Mouse (Mus musculus): ENCODE measurements around the gene 2010111I01Rik.
A peak's percentile ranks its signal among the peaks of the same experiment; 100 is the strongest.

Gene 2010111I01Rik

DNA sequence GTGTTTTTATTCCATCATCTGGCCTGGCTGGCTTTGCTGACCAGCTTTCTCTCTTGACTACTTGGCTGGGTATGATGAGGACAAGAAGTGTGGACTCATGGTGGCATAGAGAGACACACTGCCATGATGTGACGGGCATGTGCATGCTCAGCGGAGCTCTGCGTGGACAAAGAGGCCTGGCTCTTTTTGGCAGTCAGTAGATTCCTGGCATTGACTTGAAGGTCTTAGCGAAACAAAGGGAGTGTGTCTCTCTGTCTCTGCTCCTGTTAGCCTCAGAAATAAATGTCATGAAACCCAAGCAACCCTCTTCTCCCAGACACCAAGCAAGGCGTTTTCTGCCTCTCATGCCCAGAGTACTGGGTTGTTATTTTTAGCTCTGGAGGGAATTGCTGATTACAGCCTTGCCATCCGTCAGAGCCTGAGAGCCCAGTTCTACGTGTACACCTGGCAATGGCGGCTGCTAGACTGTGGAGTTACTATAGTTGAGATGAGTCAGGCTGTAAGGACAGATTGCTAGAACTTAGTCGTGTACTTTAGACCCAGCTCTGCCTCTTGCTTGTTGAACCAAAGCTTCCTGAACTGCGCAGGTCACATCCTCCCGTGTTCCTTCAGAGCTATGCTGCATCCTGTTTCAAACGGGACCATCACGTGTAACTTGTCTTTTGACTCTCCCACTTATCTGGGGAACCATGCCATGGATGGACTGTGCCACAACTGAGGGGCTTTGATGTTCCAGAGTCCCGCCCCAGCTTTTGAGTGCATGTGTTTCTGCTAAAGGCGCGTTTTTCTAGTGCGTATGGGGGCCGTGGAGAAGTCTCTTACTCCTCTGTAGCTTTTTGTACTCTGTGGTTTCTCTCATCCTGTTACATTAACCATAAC, 296.3 kb downstream of the 2010111I01Rik start:
- DNase-seq (ENCODE audit: low spot score) = no peak

DNA sequence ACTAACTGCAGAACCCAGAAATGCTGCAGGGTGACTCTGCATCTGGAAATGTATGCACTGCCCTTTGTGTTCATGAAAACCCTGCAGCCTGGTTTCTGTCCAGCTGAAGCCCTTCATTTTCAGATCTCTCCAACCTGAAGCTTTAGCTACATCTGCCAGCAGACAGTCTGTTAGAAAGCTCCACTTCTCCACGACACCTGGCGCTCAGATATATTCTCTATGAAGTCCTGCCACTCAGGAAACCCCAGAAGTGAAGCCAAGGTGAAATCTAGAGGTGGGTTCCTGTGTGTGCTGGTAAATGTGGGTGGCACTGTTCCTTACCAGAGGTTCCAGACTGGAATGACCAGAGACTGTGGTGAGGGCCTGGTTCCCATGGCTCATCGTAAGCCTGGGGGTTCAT, 297.0 kb downstream of the 2010111I01Rik start:
- DNase-seq (ENCODE audit: low spot score) = no peak

DNA sequence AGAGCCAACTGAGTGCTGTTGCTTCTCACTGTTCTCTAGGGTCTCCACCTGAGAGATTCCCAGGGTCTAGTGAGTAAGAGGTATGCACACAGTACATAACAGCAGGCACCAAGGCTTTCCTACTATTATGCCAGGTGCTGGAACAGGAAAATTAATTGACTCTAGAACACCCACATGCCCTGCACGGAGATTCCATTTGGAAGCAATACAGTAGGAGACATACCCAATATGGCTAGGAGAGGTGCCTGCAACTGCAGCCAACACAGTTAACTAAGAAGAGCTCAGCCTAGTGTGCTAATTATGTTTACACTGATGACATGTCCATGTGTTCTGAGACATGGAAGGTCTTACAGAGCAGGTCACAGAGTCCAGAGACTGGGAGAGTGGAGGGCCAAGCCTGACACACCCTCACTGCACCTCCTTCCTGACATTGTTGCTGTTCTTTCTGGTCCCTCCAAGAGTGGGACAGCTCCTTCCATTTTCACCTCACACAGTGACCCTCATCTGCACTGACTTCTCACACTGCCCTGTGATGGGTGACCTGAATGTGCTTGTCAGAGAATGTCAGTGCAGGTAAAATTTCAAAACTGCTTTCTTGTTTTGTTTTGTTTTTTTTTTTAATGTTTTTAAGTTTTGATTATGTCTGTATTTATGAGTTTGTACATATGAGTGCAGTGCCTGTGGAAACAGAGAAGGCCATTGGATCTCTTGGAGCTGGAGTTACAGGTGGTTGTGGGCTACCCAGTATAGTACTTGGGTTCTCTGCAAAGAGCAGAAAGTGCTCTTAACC, 297.7 kb downstream of the 2010111I01Rik start:
- DNase-seq (ENCODE audit: low spot score) = no peak

DNA sequence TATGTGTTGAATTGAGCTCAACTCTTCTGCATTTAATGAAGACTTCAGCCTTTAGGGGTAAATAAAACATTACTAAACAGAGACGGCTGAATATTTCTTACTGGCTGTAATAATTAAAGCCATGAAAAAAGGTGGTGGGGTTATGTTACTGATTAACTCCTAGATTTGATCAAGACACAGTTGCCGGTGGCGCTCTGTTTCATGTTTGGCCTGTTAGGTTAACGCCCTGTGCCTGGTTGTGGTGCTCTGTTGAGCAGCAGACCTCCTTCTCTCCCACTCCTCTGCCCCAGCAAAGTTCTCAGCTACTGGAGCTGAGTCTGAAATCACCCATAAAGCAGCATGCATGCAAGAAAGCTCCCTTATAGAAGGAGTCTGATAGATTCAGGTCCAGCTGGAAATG, 303.7 kb downstream of the 2010111I01Rik start:
- DNase-seq (ENCODE audit: low spot score) = no peak

DNA sequence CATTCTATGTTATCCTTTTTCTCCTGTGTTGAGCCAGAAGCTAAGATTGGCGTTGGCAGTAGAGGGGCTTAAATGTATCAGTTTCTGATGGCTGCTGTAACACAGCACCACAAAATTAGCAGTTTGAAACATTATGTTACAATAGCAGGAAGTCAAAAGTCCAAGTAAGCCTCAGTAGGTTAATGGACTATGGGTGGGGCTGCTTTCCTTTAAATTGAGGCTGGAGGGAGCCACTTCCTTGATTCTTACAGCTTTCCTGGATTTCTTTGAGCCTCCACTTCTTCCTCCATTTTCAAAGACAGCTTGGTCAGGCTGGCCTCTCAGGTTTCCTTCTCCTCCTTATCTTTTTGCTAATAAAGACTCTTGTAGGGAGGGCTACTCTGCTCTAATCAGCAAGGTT, 304.1 kb downstream of the 2010111I01Rik start:
- no peak for DNase-seq (ENCODE audit: low spot score)

DNA sequence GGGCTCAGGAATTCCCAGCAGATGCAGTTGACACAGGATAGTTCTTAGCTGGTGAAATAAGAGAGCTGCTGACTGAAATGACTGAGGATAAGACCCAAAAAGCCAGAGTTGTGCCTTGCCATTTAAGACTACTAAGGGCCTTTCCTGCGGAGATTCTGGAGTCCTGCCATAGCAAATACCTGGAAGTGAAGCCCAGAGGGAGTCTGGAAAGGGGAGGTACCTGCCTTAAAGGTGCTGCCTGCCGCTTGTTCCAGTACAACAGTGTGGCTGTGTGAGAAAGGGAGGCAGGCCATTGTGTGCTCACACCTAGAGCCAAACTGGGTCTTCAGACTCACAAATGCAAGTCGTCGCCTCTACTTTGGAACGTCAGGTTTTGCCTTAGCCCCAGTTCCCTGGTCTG, 305.5 kb downstream of the 2010111I01Rik start:
- no peak for DNase-seq (ENCODE audit: low spot score)

DNA sequence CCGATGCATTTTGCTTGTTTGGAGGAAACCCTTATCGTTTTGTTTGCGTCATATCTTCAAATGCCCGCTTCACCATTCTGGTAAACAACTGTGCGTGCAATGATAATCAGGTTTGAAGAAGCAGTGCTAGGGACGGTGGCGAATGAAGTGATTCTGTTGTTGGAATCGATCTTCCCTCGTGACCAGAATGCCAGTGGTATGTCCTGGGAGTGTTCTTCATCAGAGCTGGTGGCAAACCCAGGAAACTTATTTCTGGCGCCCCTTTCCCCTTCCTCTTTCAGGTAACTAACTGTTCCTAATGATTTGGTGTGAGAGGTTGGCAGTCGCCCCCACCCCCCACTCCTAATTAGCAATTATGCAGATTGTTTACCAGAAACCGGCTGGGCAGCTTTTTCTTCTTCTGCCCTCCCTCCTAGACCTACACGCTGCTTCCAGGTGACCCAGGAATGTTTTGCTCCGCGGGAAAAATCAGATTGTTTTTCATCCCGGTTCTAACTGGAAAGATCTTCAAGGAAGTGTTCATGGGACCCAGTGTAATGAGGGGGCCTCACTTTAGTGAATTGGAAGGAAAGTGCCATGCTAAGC, 307.4 kb downstream of the 2010111I01Rik start:
- DNase-seq (ENCODE audit: low spot score) = no peak

DNA sequence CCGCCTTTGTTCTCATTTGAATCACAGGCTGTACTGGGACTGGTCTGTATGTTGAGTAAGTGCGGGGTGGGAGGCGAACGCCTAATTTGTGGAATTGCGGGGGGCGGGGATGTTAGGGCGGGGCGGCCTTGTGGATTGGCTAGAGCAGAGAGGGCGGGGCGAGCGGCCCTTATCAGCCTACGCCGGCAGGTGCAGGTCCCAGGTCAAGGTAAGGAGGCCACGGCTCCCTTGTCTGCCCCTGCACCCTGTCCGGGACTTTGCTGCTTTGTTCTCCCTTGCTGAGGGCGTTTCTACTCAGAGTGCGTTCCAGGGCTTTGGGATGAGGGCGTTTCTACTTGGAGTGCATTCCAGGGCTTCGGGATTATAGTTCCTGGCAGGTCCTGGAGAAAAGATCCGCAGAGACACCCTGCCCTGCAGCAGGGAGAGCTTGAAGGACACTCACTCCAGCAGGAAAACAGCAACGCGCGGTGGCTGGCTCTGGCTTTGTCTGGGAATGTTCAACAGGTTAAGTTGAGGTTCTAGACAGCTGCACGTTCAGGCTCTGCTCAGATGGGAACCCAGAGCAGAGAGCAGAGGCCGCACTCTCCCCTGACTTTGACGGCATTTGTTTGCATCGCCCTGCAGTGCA, 308.0 kb downstream of the 2010111I01Rik start:
- DNase-seq (ENCODE audit: low spot score) = peak; percentile 82

DNA sequence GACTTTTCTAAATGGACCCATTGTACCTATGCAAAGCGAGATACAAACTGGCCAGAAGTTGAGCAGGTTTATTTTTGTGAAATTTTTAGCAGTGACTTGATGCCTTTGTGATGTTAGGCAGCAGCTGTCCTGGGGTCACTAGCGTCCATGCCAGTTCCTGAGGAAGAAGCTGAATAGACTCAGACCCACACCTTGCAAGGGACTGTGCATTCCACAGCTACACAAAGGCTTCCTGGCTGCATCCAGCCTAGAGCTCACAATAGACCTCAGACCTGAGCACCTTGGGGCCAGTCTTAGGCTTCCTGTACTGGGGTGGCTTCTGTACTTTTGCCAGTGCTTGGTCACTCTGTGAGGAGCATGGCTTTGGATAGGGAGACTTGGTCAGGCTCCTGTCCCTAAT, 309.2 kb downstream of the 2010111I01Rik start:
- DNase-seq (ENCODE audit: low spot score) = no peak

DNA sequence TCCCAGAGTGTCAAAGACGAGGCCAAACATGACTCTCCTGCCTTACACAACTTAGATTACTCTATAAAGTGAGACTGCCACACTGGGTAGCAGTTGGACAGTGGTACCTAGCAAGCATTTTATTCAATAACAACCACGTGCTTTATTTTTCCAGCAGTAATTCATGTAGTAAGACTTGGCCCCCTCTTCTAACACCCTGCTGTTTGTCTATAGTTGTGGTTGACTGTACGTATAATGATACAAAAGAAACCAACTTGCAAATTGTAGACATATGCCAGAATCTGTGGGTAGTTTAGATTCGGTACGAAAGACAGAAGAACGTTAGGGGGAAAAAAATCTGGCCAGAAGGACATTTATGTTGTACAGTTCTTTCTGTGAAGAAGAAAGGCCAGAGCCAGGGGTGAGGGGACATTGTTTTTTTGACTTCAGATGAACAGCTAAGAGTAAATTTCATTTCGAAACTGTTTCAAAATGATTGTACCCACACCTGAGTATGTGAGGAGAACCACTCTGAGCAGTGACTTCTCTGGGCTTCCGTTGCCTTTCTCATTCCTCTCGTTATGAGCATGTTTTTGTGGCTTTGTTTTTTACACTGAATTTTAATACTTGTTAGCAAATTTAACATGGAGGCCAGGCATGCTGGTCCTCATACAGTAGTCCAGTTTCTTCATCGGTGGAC, 309.9 kb downstream of the 2010111I01Rik start:
- DNase-seq (ENCODE audit: low spot score) = no peak

DNA sequence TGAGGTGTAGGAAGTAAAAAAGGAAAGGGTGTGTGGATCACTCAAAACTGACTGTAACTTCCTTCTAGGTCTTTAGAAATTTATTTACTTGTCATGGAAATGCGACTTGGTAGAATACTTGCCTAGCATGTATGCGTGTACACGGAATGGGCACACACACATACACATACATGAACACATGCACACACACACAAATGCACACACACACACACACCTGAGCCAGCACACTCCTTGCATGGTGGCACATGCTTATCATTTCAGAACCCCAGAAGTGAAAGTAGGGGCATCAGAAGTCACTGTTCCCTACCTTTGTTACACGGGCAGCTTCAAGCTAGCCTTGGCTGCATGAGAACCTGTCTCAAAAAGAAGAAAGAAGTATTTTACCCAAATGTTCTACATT, 311.7 kb downstream of the 2010111I01Rik start:
- no peak for DNase-seq (ENCODE audit: low spot score)

DNA sequence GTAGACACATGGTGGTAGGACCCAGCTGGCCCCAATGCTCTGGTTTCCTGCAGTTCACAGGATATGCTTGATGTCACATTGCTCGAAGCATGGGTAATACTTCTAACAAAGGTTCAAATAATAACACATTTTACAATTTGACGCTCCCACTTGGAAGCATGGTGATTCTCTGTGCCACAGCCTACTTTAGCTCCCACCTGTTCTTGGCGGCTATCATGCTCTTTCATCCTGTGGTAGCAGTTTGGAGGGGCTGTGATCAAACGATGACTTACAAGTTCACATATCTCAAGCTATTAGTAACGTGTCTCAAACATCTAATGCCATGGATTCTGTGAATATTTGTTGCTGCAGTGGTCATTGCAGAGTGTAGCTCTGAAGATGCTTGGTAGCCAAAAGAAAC, 312.6 kb downstream of the 2010111I01Rik start:
- DNase-seq (ENCODE audit: low spot score) = no peak

DNA sequence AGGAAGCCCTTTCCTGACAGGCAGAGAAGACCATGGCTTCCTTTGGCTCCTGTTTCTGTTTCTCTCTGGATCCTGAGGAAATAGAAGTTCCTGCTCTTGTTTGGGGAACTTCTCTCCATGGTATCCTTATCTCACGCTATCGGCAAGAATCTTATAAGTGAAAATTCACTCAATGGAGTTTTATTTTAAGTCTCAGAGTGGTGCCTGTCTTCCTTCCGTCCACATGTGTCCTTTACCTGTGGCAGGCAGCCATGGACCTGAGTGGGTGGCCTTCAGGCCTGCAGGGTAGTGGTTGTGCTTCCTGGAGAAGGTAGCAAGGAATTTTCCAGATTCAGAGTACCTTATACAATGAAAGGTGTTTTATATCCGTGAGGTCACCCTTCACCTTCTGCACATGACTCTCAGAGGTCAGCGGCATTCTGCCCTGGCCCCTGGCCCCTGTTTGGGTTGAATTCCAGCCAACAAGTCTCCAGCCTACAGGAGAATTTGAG, 313.5 kb downstream of the 2010111I01Rik start:
- no peak for DNase-seq (ENCODE audit: low spot score)

DNA sequence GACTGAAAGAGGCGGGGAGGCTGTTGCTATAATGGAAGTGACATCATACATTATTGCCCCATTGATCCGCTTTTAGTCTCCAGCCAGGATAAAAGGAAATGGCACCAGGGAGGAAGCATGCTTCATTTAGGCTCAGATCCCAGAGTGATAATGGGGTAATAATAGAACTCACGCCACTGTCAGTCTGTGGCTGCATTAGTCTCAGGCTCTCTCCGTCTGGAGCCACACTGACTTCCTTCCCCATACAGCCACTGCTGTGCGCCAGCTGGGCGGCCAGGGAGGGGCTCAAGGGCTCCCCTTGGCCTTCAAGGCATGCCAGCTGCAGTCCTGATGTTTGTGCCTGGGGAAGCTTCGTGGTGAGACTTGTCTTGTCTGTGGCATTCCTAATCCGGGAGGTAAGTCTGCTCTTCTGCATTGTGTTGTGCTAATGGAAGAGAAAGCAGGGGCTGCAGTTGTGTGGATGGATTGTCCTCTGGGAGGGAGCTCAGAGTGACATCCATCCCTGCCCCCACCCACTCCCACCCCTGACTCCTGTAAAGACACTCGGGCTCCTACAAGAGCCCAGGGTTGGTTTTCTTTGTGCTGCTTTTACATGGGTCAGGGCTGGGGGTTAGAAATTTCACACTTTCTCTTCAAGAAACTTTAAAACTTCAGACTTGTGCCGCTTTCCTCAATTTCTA, 314.2 kb downstream of the 2010111I01Rik start:
- DNase-seq (ENCODE audit: low spot score) = no peak

DNA sequence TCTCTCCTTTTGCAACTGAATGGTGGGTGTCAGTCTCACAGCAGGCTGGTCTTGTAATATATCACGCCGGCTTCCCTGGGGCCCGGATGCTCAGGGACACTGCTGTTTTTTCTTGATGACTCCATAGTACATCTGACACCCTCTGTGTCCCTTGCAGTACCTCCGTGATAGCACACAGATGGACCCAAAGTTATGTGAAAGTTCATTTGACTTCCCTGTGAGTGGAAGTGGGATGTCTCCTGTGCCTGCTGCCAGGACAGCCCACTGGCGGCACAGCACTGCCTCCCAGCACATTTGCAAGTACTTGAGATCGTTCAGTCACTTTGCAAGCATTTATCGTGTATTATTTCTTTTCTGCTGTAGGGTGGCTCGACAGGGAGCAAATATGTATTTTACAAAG, 315.1 kb downstream of the 2010111I01Rik start:
- DNase-seq (ENCODE audit: low spot score) = no peak

DNA sequence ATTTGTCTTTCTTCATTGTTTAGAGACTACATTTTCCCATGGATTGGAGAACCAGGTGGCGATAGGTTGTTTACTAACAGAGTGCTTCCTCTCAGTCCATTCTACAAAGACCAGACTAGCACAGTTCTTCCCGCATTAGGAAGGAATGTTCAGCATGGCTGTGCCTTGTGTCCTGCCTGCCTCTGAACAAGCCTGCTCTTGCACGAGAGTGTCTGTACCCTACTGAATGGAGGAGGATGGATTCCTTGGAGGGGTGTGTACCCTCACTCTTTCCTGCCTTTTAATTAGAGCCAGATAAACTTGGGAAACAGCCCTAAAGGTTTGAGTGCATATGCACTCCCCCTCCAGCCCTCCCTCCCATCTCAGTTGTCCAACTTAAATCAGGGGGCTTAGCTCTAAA, 315.7 kb downstream of the 2010111I01Rik start:
- DNase-seq (ENCODE audit: low spot score) = no peak

DNA sequence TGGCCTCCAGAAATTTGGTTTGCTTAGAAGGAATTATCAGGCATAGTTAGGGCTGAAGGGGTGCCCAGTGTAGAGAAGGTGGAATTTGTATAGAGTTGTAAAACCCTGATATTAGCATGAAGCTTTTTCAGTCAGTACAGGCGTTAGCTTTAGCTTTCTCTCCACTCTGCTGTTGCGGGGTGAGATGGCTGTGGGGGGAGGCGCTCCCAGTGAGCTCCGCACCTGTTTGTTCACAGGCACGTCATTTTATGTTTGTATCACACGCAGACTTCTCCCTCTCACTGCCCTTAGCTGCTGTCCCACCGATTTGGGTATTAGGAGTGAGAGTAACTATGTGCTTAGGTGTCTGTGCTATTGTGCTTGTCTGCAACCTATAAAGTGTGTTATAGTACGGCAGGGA, 316.5 kb downstream of the 2010111I01Rik start:
- DNase-seq (ENCODE audit: low spot score) = no peak

DNA sequence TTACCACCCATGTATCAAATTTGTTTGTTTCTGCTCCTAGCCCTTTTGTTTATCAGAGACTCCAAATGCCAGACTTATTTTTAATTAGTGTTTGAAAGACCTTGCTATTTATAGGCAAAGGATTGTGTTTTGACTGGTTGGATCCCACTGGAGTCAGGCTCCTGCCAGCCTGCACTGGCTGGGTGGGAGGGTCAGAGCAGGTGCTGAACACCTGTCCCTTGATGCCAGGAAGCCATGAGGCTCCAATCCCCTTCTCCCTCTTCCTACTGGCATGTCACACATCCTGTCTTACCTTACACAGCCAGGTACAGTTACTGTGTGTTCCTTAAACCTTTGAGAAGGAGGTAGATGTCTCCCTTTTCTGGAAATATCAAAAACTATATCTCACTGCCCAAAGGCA, 318.5 kb downstream of the 2010111I01Rik start:
- no peak for DNase-seq (ENCODE audit: low spot score)

DNA sequence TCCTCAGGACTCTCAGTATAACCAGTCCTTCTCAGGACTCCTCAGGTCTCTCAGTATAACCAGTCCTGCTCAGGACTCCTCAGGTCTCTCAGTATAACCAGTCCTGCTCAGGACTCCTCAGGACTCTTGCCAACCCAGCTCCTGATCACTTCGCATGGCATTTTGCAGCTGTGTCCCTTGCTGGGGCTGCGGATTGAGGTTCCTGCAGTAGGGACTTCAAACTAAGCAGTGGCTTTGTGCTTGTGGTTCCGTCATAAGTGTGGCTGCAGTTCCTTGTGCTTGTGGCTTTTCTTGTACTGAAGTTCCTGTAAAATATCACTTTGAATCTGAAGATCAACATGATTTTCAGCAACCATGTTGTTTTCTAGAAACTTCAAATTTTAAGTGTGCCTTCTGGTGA, 320.1 kb downstream of the 2010111I01Rik start:
- DNase-seq (ENCODE audit: low spot score) = no peak

DNA sequence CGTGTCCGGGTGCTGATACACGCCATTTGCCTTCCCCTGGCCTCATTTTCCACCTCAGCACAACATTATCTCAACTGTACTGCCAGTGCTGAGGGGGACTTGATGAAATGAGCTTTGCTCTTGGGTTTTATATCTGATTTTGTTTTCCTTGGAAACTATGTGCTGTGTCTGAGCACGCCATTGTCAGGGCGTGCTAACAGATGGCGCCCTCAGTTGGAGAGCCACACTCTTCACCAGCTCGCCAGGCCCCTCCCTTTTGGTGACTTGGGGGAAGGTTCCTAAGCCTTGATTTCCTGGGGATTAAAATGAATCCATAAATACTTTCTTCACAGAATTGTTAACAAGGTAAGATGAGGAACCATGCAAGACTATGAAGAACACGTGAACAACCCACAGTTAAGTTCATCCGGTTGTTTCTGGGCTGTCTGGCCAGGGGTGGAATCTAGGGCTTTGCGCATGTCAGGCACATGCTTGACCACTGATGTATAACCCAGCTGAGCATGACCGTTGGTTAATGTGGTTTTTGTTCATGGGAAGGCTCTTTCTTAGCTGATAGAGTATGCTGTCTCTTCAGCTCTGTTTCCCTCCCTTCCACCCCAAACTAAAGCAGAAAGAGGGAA, 321.9 kb downstream of the 2010111I01Rik start:
- DNase-seq (ENCODE audit: low spot score) = no peak

DNA sequence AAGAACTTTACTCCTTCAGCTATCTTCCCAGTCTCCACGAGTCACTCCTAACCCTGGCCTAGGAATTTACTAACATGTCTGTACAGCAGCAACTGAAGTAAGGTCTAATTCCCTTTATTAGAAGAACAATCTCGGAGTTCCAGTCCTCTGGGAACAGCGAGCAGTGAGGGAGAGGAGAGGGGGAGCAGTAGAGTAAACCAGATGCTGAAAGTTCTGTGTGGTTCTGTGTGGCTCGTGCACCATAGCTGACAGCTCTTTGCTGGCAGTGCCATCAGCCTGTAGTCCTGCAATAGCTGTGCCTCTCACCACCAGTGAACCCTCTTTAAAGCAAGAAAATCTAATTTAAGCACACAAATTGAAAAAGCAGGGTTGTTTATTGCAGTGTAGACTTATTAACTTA, 324.5 kb downstream of the 2010111I01Rik start:
- DNase-seq (ENCODE audit: low spot score) = no peak
